Mouse (Mus musculus) liver, embryonic 14.5 days (tissue): Measurements from ENCODE around the gene Cacna1i.

ENCODE experiments used
- CTCF ChIP-seq: IDR thresholded peaks from 2 replicates; pipeline ENCODE4 v1.5.1; 2016; ENCODE audit warnings: antibody characterized with exemption, low read depth, control low read depth
- EP300 ChIP-seq: IDR thresholded peaks from 2 replicates; pipeline ENCODE4 v1.6.1; 2016; ENCODE audit warnings: antibody characterized with exemption, low read depth

GRCm38 (mm10) chr15:80303779-80304178, 16.7 kb downstream of the Cacna1i start:
- TF ChIP-seq CTCF (no peak), EP300 (no peak)
